Mouse (Mus musculus): Measurements from ENCODE around the gene Ascl2.

DNA sequence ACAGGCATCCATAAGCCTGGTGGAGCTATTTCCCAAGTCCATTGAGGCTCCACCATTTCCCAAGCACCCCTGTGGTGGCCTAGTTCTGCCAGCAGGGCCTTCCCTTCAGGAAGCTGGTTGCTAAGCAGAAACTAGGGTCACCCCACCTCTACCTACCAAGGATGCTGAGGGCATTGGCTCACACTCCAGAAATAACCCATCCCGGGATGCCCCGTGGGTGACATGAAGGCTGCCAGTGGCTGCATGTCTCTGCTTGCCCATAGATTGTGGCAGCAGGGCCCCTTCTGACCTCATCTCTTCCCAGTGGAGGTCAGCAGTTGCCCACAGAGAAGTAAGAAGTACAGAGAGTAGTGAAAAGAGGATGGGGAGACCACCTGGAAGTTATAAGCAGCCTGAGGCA lies 39.5 kb downstream of the Ascl2 start:
- no peak for TF ChIP-seq CTCF (IDR thresholded peaks at IDR 0.05; ENCODE audit: insufficient read depth, low read length)
- no peak for TF ChIP-seq POLR2A (IDR thresholded peaks at IDR 0.05; ENCODE audit: borderline replicate concordance, extremely low read depth, low read depth, low read length)

Data from lung, adult 2 months (tissue).